Mouse (Mus musculus): ENCODE measurements around the gene Insrr.
"Not testable (repeated sequence)": the region's sequence is repeated elsewhere in the genome, so short reads cannot be mapped to it uniquely, and the experiment has no call there.

Gene Insrr

DNA sequence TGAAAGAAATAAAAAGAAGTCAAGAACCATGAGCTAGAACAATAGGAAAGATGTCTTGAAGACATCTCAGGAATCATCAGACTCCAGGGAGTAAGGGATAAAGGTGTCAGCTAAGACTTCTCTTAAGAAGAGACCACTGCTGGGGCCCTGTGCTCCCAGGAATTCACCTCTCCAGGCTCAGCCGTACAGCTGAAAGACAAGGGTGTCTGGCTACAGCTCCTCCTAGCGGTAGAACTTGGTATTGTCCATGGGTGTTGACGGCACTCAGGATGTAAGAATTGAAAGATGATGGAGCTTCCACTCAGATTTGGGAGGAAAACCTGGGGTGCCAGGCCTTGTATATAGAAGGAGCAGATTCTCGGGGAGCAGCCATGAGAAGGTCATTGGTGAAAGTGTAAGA lies 41.9 kb downstream of the Insrr start:
- peak; percentile 89 to 92 for DNase-seq

DNA sequence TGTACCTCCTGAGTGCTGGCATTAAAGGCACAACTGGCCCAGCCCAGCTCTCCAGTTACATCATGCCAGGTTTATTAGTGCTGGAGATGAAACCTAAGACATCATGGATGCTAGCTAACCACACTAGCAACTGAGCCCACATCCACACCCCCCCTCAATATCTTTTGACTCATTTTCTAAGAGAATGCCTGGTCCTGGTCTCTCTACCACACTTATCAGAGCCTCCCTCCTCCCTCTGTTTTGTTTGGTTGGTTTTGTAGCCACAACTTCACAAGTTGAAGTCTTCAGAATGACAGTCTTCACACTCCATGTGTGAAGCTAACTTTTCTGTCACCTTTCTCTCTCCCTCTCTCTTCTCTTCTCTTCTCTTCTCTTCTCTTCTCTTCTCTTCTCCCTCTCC lies 44.1 kb downstream of the Insrr start:
- DNase-seq, result no peak

DNA sequence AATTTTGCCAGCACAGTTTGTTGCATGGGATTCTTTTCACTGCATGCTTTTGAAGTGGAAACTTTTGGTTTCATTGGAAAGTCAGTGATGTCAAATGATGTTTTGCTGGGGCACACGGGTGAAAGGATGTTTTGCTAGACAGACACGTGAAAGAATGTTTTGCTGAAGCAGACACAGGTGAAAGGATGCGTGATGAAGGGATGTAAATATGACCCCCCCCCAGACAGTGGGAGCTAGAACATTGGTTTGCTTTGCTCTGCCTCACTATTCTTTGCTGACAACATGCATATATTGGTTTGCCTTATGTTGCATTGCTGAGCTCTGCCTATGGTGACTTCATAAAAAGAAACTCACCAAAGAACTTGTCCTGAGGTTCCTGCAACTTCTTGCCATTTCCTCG lies 48.2 kb downstream of the Insrr start:
- no peak for DNase-seq

DNA sequence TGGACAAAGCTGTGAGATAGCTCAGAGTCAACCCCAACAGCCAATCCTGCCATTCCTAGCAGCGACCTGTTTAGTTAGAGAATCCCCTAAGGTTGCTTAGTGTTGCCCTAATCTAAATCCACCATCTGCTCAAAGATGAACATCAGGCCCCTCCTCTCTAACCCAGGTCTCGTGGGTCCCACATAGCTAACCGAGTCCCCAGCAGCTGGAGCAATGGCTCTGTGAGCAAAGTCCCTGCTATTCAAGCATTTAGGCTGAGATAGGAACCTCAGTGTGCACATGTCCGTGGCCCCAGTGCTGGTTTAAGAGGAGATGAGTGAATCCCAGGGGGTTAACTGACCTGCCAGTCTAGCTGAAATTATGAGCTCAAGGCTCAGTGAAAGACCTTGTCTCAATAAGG lies 49.4 kb downstream of the Insrr start:
- DNase-seq, result no peak

DNA sequence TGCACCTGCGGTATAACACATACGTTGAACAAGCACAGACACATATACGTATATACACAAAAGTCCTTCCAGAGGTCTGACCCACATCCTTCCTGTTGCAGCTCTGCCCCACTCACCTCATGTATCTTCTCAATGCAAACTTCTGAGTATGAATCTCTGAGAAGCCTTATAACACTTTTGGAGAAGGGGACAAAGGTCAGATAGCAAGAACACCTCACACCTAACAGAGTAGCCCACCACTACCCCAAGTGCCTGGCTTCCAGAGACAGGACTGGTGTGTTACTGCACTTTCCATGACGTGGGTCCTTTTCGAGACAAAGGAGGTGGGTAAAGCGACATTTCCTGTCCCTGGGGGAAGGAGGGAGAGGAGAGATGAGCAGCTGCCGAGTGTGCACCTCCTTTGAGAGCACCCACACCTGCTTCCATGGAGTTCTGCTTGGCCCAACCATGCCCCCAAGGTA lies 49.9 kb downstream of the Insrr start, which contains the start of gene Sh2d2a:
TSS of gene Sh2d2a (plus strand) at position 106 of the 461 bp plus-strand sequence.
- DNase-seq, result no peak

DNA sequence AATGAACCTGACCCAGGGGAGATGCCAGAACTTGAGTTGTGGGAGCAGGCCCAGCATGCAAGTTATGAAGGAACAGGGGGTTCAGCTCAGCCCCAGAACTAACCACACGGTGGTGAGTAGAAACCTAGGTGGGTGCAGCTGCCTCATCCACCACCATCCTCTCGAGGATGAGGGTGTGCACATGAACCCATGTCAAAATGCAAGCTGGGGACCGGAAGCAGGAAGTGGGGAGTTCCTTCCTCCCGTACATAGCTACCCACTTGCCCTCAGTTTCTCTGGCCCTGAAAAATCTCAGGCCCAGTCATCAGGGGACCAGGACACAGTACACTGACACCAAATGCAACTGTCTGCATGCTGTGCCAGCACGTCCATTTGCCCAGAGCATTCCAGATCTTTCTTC lies 50.9 kb downstream of the Insrr start:
- DNase-seq, result no peak

DNA sequence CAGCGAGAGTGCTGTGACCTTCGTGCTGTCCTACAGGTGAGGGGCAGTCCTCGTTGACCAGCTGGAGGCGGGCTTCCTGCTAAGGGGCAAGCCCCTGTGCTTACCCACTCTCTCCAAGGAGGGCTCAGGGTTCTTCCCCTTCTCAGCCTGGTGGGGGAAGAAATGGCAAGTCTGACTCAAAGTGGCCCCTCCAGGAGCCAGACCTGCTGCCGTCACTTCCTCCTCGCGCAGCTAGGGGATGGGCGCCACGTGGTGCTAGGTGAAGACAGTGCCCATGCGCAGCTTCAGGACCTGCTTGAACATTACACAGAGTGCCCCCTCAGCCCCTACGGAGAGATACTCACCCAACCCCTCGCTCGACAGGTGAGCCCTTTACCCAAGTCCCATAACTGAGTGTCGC lies 52.4 kb downstream of the Insrr start:
- DNase-seq, result no peak

DNA sequence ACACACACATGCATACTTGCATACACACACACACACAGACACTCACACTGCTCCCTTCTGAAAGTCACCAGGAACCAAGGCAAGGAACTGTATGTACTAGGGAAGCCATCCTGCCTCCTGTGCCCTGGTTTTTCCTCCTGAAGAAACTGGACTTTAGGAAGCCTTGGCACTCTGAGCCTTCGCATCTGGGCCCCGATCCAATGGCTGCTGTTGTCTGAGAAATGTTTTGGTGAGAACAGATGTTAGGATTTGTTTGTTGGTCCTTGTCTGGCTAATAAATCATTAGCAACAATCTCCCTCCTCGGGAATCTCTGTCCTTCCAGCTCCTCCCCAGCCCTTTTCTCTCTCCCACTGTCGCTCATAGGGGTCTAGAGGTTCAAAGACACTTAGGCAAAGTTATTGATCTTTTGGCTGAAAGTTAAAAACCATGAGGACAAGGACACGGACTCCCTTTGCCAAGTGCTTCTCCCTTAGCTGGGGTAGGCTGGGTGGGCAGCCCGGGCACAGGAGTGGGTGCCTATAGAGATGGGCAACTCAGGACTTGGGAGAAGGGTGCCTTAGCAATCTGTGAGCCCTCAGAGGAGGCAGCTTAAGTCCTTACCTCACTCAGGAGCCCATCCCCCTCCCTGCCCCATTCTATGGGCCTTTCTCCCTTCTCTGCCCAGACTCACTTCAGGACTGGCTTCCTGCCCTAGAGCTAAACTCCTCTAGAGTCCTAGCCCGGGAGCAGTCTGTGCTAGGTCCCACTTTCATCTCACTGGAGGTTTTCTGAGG lies 58.2 kb downstream of the Insrr start:
- DNase-seq, result no peak

DNA sequence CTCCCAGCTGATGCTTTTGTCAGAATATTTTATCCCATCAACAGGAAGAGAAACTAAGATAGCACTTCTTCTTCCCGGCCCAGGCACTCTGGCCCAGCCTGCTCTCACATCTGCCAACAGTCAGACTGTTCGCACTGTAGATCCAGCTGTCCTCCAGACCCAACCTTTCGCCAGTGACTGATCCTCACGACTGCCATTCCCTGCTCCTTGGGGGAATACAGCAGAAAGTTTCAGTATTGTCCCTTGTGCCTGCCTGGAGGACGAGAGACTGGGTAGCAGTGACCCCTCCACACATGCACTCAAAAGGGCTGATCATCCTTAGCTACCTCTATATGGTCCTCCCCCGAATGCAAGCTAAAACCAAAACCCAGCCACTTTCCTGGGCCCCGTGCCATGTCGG lies 59.2 kb downstream of the Insrr start:
- no peak for DNase-seq

DNA sequence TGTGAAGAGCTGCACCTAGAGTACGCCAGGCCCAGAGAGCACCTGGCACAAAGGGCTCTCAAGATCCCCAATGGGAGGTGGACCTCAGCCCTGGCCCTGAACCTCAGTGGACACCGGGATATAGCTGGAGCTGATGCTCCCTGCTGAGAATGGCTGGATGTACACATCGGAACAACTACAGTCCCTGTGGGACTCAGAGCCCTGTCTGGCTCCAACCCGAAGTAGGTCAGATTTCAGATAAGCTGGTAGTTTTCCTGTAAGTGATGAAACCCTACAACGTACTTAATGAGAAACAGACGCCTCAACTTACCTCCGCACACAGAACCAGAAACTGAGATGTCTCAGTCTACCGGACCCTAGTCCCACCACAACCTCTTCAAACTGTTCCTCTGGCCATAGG lies 60.9 kb downstream of the Insrr start:
- DNase-seq, result no peak

DNA sequence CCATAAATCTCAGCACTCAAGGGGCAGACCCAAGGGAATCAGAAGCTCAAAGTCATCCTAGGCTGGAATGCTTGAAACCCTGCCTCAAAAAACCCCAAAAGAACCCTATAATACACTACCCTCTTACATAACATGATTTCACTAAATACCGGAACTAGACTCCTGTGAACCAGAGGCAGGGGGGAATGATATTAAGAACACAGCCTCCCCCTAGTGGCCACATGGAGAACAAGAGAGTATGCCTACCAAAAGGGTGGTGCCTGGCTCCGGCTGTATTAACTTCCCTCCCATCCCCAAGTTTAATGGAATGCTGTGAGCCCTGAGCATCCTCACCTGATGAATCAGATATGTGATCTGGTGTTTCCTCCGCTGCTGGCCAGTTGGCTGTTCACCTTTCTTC lies 63.1 kb downstream of the Insrr start:
- peak; percentile 75 to 79 for DNase-seq

DNA sequence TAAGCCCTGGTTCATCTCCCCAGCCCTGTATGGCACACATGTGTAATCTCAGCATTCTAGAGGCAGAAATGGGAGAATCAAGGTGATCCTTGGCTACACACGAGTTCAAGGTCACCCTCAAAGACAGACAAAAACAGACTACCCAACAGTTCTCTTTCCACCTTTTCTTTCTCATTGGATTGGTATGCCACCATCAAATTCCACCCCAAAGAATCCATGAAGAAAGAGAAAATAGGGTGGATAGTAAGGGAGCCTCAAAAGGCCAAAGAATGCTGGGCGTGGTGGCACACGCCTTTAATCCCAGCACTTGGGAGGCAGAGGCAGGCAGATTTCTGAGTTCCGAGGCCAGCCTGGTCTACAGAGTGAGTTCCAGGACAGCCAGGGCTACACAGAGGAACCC lies 67.4 kb downstream of the Insrr start:
- DNase-seq, result not testable (repeated sequence)

Measured in cerebellum, postnatal 14 days (tissue).